Mouse (Mus musculus): ENCODE data around the gene Sgpp1. TPM values are rescaled to one million over a fixed set of nuclear protein-coding genes. Genes with fewer than 3 reads are reported as not detected.

Sgpp1 gene
- 6.6 TPM for polyA plus RNA-seq (2017; shearing (Covaris generic))

DNA sequence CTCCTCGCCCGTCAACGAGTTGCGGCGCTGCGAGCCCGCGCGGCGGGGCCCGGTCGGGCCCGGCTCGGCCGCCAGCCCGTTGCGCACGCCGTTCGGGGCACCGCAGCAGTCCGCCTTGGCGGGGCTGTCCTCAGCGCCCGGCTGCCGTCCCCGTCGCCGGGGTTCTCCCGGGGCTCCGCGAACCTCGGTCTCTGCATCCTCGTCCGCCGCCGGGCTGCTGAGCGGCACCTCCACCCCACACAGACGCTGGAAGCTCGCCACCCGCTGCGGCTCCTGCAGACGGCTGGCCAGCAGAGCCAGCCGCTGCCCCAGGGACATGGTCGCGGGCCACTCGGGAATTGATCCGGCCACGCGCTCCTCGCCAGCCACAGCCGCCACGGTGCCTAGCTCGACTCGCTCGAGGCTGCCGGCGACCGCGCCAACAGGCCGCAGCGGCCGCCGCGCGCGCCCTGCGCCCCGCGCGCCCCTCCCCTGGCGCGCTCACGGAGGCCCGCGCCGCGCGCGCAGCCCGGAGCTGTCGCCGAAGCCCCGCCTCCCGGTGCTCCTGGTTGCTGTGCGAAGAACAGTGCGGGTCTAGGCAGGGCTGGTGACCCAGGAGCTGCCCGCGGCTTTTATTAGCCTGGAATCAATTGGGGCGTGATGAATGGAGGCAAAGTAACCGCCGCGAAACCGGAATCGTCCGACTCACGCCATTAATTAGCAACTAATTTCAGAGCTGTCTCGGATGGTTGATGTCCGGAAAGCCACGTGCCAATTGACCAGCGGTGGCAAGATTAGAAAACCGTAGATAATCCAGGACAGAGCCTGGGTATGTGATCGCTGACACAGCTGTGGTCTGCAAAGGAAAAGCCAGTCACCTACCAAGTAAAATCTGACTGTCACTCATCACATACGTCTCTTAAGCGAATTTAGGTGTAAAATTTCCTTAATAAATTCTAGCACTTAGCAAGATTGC is at the start of gene Sgpp1:
TSS of gene Sgpp1 (minus strand) at position 484 of the 955 bp plus-strand sequence.

DNA sequence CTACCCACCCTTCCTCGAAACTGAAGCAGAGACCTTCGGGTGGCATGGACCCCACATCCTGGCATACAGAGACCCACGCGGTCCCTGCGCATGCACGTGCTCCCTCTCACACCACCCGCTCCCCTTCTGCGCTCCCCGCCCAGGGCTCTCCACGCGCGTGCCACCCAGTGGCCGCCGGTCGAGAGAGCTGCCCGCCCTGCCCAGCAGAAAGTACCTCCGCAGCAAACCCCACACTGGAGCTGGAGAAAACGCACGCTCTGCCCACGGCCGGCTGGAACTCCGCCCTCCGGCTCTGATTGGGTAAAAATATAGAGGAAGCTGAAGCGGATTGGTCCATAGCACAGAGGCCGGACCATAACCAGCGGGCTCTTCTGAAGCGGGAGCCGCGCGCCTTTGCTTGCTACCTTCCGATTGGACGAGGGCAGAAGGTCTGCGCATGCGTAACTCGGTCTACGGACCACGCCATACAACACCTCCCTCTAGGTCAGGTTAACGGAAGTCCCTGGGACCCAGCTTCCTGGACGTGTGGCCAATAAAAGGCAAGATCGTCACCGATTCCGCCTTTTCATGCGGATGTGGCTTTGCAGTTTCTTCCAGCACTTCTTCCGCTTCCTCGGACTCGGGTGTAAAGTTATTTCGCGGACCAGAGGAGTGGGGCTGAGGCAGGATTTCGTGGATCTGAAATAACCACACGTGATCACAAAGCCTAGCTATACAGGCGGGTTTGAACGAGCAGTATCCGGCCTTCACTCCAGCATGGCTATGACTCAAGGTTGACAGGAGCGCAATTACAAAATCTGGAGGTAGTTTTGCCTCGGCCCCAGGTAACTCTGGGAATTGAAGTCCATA is 66.0 kb downstream of the Sgpp1 start, which contains the start of gene Wdr89:
TSS of gene Wdr89 (minus strand) at position 280 of the 849 bp plus-strand sequence.

Other genes starting within 250 kb of the Sgpp1 start
- gene Ppp2r5e, start 139.5 kb downstream of the Sgpp1 start, polyA plus RNA-seq (2017; shearing (Covaris generic)), result 3.6 TPM
- gene Wdr89, start 66.2 kb downstream of the Sgpp1 start, polyA plus RNA-seq (2017; shearing (Covaris generic)), result 19.5 TPM
- 16.6 TPM for gene Syne2, start 82.4 kb upstream of the Sgpp1 start, polyA plus RNA-seq (2017; shearing (Covaris generic))

All from CD4-positive, CD25-positive, alpha-beta regulatory T cell, adult 9 weeks (primary cell).